Mouse (Mus musculus) C2C12 (cell line): ENCODE data around the gene Angptl1.

Source experiments
- CEBPB ChIP-seq: IDR thresholded peaks from one replicate; pipeline ENCODE4 v1.6.1; 2011; ENCODE audit warnings: low read depth, mild to moderate bottlenecking, control low read depth, moderate library complexity
- CTCF ChIP-seq: IDR thresholded peaks from one replicate; pipeline ENCODE4 v1.5.1; 2011; ENCODE audit not compliant: control insufficient read depth, insufficient read depth, insufficient read length
- MYOG ChIP-seq: IDR thresholded peaks from one replicate; pipeline ENCODE4 v1.6.1; 2011; ENCODE audit not compliant: control insufficient read depth, insufficient read length; ENCODE audit errors: extremely low read depth

GRCm38 (mm10) chr1:156863726-156864125 lies 25.4 kb downstream of the Angptl1 start:
- TF ChIP-seq CTCF (no peak), CEBPB (no peak), MYOG (no peak)
